Mouse (Mus musculus) gastrocnemius, postnatal 4 days (tissue): ENCODE measurements around the gene Gm21761. TPM values are rescaled to one million over a fixed set of nuclear protein-coding genes. Genes with fewer than 3 reads are reported as not detected.

Experiments
- total RNA-seq, 2 experiments: library from RNA; stranded (reverse); gene quantifications; 2 replicates each; pipeline ENCODE4 v1.2.3; 2021

Gene Gm21761
- total RNA-seq, 2 experiments from 2014 or later = not detected

Other genes with a start within 250 kb of the Gm21761 start
- gene Hmgcs1, start 238.9 kb downstream of the Gm21761 start, total RNA-seq = 10 to 100 TPM; 80.8 to 92.4 TPM
- 1 to 10 TPM; 1.9 to 2.0 TPM for gene Nim1k, start 173.4 kb downstream of the Gm21761 start, total RNA-seq
- 10 to 100 TPM; 20.7 to 27.6 TPM for gene Zfp131, start 138.4 kb downstream of the Gm21761 start, total RNA-seq
- gene AF067063, start 99.1 kb downstream of the Gm21761 start, total RNA-seq = not detected
- gene D13Ertd608e, start 93.3 kb downstream of the Gm21761 start, total RNA-seq = not detected
- gene Tcstv1, start 34.5 kb downstream of the Gm21761 start, total RNA-seq = not detected
- not detected for gene B020031M17Rik, start 21.5 kb upstream of the Gm21761 start, total RNA-seq
- not detected for gene Gm36079, start 97.7 kb upstream of the Gm21761 start, total RNA-seq
- under 1 TPM in 1 of 2 experiments, not detected in 1; 0.36 TPM for gene Gm21188, start 122.9 kb upstream of the Gm21761 start, total RNA-seq
- not detected for gene Gm20767, start 211.0 kb upstream of the Gm21761 start, total RNA-seq
- not detected for gene Gm21818, start 243.2 kb upstream of the Gm21761 start, total RNA-seq